Mouse (Mus musculus): ENCODE results near the gene Hhipl2. TPM values are rescaled to one million over a fixed set of nuclear protein-coding genes. Genes with fewer than 3 reads are reported as not detected.

Gene Hhipl2
- polyA plus RNA-seq, 1 experiment from 2014 or later = not detected

DNA sequence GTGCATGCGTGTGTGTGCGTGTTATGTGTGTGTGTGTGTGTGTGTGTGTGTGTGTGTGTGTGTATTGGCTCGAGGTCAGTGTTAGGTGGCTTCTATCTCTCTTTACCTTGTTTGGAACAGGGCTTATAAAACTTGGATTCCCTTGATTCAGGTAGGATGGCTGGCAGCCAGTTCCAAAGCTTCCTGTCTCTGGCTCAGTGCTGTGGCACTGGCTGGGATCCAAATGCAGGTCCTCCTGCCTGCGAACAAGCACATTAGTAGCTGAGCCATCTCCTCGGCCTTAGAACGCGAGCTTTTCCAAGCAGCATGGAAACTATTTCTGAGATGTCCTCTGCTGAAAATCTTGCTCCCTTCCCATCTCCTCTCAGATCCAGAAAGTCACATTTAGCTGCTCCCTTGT lies 1.7 kb downstream of the Hhipl2 start:
- WGBS (ENCODE audit: missing documents) = 80% methylated on average over 7 of the region's 7 CpGs
- no peaks in the 10 kb centered on the region for H3K79me2 ChIP-seq (ENCODE audit: inconsistent target)

DNA sequence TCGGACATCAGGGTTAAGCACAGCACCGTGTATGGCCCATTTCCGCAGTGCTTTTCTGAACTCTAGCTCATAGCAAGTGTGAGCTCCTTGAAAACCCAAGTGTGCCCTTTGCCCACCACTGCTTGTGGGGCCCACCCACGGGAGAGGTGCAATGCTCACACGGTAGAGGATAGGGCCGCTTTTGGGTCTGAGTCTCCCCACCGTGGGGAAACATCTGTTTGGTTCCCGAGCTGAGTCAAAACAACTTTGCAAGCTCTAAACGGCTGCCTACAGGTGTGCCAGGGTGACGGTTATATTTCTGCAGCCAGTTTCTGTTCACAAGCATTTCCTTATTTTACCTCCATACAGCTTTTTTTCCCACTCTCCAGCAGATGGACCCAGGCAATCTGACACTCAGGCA lies 2.3 kb downstream of the Hhipl2 start:
- no peaks in the 10 kb centered on the region for H3K36me3 ChIP-seq (ENCODE audit: inconsistent target)
- WGBS (ENCODE audit: missing documents) = 54% methylated on average over 10 of the region's 10 CpGs
- no peak overlapping the region for H3K27ac ChIP-seq
- H3K79me2 ChIP-seq (ENCODE audit: inconsistent target) = no peaks in the 10 kb centered on the region
- no peak overlapping the region for H3K4me3 ChIP-seq (ENCODE audit: inconsistent target)

More for the DNA sequence above, 1.7 kb downstream of the Hhipl2 start:
- Histone ChIP-seq H3K27ac (no peak overlapping the region), H3K4me3 (ENCODE audit: inconsistent target) (no peak overlapping the region), H3K36me3 (ENCODE audit: inconsistent target) (no peaks in the 10 kb centered on the region)

DNA sequence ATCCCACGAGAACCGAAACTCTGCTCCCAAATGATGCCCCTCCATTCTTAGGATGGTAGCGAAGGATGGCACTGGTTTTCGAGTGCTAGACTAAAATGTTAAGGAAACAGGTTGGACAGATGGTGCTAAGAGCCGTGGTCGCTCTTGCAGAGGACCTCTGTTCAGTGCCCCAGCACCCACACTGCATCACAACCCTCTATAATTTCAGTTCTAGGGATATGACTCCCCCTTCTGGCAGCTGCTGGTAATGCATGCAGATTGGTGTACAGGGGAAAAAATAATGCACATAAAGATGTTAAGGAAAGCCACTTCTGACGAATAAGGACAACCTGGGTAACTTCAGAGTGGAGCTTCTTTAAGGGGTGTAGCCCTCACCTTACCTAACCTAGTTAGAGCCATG lies 6.1 kb downstream of the Hhipl2 start:
- H3K4me3 ChIP-seq (ENCODE audit: inconsistent target) = no peak overlapping the region
- WGBS (ENCODE audit: missing documents) = over 99% methylated on average over 7 of the region's 7 CpGs
- H3K36me3 ChIP-seq (ENCODE audit: inconsistent target) = no peaks in the 10 kb centered on the region
- H3K27ac ChIP-seq = no peak overlapping the region
- no peaks in the 10 kb centered on the region for H3K79me2 ChIP-seq (ENCODE audit: inconsistent target)

DNA sequence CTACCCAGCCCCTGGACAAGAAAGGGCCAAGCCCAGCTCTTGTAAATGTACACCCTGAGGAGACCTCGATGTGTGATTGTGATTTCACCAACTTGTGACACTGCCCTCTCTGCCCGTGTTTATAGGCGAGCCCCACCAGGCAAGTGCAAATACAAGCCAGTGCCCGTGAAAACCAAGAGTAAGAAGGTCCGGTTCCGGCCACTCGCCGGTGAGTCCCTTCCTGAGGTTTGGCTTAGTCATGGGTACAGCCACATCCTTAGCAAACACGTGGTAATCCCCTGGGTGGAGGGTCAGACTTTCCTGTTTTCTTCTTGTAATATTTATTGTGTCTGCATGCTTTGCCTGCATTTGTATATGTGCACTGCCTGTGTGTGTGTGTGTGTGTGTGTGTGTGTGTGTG lies 16.9 kb downstream of the Hhipl2 start:
- no peaks in the 10 kb centered on the region for H3K79me2 ChIP-seq (ENCODE audit: inconsistent target)
- H3K4me3 ChIP-seq (ENCODE audit: inconsistent target) = no peak overlapping the region
- H3K27ac ChIP-seq = no peak overlapping the region
- no peaks in the 10 kb centered on the region for H3K36me3 ChIP-seq (ENCODE audit: inconsistent target)
- WGBS (ENCODE audit: missing documents) = 50% methylated on average over 9 of the region's 9 CpGs

DNA sequence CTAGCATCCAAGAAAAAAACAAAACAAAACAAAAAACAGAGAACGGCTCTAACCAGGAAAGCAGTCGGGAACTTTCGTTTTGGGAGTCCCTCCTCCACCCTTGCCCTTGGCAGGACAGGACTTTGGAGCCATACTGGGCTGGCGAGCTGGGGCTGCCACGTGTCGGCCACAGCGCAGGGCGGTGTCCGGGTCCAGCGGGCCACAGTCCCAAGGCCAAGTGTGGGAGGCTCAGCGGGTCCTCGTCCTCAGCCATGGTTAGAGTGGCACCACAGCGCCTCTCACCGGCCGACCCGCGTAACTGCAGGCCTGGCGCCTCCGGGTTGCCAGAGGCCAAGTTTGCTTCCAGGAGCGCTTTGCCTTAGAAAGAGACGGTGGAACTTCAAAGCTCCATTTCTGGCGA lies 21.0 kb downstream of the Hhipl2 start:
- H3K79me2 ChIP-seq (ENCODE audit: inconsistent target) = no peaks in the 10 kb centered on the region
- H3K36me3 ChIP-seq (ENCODE audit: inconsistent target) = no peaks in the 10 kb centered on the region
- H3K27ac ChIP-seq = no peak overlapping the region
- WGBS (ENCODE audit: missing documents) = 22% methylated on average over 22 of the region's 22 CpGs
- H3K4me3 ChIP-seq (ENCODE audit: inconsistent target) = no peak overlapping the region

DNA sequence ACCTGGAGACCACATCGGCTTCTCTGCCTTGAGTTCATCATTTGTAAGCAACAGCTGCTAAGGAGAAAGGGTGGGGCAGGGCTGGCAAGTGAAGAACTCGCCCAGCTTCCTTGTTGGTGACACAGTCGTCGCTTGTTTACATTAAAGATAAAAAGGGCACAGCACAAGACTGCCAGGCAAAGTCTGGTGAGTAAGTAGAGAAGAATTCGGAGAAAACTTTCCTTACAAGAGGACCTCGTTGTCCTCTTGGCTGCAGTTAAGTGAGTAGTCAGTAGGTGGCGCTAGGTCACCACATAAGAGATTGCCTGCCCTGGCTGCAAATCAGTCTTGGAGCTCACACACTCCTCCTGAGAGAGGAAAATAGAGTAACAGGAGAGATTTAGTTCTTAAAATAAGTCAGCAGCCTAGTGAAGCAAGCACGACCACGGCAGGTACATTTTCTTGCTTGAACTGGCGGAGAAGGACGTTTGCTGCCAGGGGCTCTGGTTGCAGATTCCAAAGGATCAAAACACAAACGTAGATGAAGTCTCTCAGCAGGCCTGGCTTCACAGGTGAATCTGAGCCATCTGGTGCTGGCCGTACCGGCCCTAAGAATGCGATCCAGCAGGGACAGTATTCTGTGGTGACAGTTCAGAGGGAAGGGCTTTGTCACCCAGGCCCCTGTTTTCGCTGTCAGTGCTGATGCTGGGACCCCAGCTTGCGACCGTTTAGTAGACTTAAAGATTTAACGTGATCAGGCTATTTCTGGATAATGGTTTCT lies 24.2 kb downstream of the Hhipl2 start:
- Histone ChIP-seq H3K4me3 (ENCODE audit: inconsistent target) (no peak overlapping the region), H3K79me2 (ENCODE audit: inconsistent target) (no peaks in the 10 kb centered on the region), H3K27ac (no peak overlapping the region), H3K36me3 (ENCODE audit: inconsistent target) (no peaks in the 10 kb centered on the region)
- WGBS (ENCODE audit: missing documents) = 37% methylated on average over 19 of the region's 19 CpGs

DNA sequence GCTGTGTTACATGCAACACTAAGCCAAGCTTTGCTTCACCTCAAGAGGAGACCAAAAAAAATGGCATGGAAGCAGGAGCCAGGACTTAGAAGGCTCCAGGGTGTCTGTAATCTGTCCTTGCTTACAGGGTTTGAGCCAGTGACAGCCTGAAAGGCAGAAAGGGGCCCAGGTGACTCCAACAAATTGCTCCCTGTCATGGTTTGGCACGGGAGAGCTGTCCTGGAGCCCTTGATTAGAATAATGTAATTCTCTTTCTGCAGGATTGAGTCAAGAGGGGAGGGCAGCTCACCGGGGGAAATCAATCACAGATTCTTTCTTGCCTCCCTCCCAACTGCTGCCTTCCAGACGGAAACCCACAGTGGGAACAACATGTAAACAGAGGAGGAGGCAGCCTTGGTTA lies 35.1 kb downstream of the Hhipl2 start:
- H3K79me2 ChIP-seq (ENCODE audit: inconsistent target) = no peaks in the 10 kb centered on the region
- no peak overlapping the region for H3K27ac ChIP-seq
- WGBS (ENCODE audit: missing documents) = 62% methylated on average over 3 of the region's 3 CpGs
- no peak overlapping the region for H3K4me3 ChIP-seq (ENCODE audit: inconsistent target)
- no peaks in the 10 kb centered on the region for H3K36me3 ChIP-seq (ENCODE audit: inconsistent target)

Other genes starting within 250 kb of the Hhipl2 start
- 6.3 to 10.1 TPM (median 7.8 TPM) in 3 replicates for gene Disp1, start 196.7 kb upstream of the Hhipl2 start, polyA plus RNA-seq (2018)
- 74.0 to 110 TPM (median 88.7 TPM) in 3 replicates for gene Aida, start 121.6 kb upstream of the Hhipl2 start, polyA plus RNA-seq (2018)
- gene Brox, start 120.9 kb upstream of the Hhipl2 start, polyA plus RNA-seq (2018) = 76.6 to 106 TPM (median 92.2 TPM) in 3 replicates
- 91.4 to 130 TPM (median 91.7 TPM) in 3 replicates for gene Mia3, start 48.7 kb upstream of the Hhipl2 start, polyA plus RNA-seq (2018)
- 5.1 to 8.3 TPM (median 6.7 TPM) in 3 replicates for gene Taf1a, start 29.2 kb upstream of the Hhipl2 start, polyA plus RNA-seq (2018)